Mouse (Mus musculus) myocyte (in vitro differentiated cells): ENCODE data around the gene Fam78a.

Experiments used
- CEBPB ChIP-seq: IDR thresholded peaks from 2 replicates; pipeline ENCODE4 v1.6.1; 2011; ENCODE audit warnings: mild to moderate bottlenecking, moderate library complexity; ENCODE audit not compliant: poor library complexity, insufficient read depth, severe bottlenecking
- E2F4 ChIP-seq: IDR thresholded peaks from one replicate; pipeline ENCODE4 v1.6.1; 2011; ENCODE audit warnings: mild to moderate bottlenecking, control low read depth, moderate library complexity; ENCODE audit not compliant: insufficient read depth
- MAX ChIP-seq: IDR thresholded peaks from one replicate; pipeline ENCODE4 v1.6.1; 2011; ENCODE audit warnings: low read depth, mild to moderate bottlenecking, control low read depth
- MYOG ChIP-seq, 3 experiments: IDR thresholded peaks; one replicate each; pipeline ENCODE4 v1.6.1; 2011; ENCODE audit warnings: control low read depth in 2 of 3, low read depth in 2 of 3, mild to moderate bottlenecking in 2 of 3; ENCODE audit not compliant: insufficient read length in 2 of 3, control insufficient read depth in 1 of 3, insufficient read depth in 1 of 3
- POLR2A ChIP-seq: IDR thresholded peaks from one replicate; pipeline ENCODE4 v1.6.1; 2011; ENCODE audit warnings: low read depth, mild to moderate bottlenecking, control low read depth, moderate library complexity; ENCODE audit not compliant: insufficient read length
- POLR2AphosphoS2 ChIP-seq: IDR thresholded peaks from one replicate; pipeline ENCODE4 v1.6.1; 2011; ENCODE audit warnings: low read depth, control low read depth; ENCODE audit not compliant: insufficient read length
- SRF ChIP-seq: IDR thresholded peaks from one replicate; pipeline ENCODE4 v1.6.1; 2011; ENCODE audit warnings: low read depth; ENCODE audit not compliant: control insufficient read depth, insufficient read length
- TCF12 ChIP-seq: IDR thresholded peaks from one replicate; pipeline ENCODE4 v1.6.1; 2011; ENCODE audit warnings: mild to moderate bottlenecking, control low read depth; ENCODE audit not compliant: poor library complexity, insufficient read depth, severe bottlenecking
- USF1 ChIP-seq: IDR thresholded peaks from one replicate; pipeline ENCODE4 v1.6.1; 2011; ENCODE audit warnings: low read depth, mild to moderate bottlenecking, control low read depth, moderate library complexity

GRCm38 (mm10) chr2:32115851-32116268, 31.2 kb upstream of the Fam78a start:
- TF ChIP-seq MAX: no peak
- no peak for TF ChIP-seq SRF
- no peak for TF ChIP-seq POLR2A
- no peak for TF ChIP-seq CEBPB
- TF ChIP-seq USF1: no peak
- TF ChIP-seq MYOG (IDR thresholded peaks at IDR 0.05; ENCODE audit: control insufficient read depth in 1 of 3, insufficient read depth in 1 of 3, insufficient read length in 2 of 3, low read depth in 2 of 3): no peak
- no peak for TF ChIP-seq E2F4
- no peak for TF ChIP-seq POLR2AphosphoS2
- TF ChIP-seq TCF12: no peak
